Mouse (Mus musculus): Measurements from ENCODE around the gene Mrtfb.

DNA sequence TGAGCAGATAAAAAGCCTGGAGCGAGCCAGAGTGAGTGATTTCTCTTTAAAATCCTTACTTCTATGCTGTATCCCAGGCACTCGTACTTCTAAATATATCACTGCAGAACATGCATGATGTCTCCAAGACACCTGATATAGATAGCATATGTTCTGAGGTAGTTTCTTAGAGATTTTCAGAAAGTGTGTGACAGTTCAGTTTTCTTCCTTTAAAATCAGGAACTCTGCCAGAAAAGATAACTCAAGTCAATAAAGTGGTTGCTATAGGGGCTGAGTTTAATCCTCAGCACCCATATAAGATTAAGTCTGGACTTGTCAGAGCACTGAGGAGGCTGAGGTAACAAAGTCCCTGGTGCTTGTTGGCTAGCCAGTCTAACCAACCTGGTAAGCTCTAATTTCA is 123.6 kb downstream of the Mrtfb start:
- TF ChIP-seq CTCF (IDR thresholded peaks at IDR 0.05; ENCODE audit: borderline replicate concordance, insufficient read depth, low read length) (no peak), POLR2A (IDR thresholded peaks at IDR 0.05; ENCODE audit: low read depth, low read length) (no peak)
